Mouse (Mus musculus) G1E-ER4 (cell line): ENCODE results near the gene Gnptab. TPM values are rescaled to one million over a fixed set of nuclear protein-coding genes. Genes with fewer than 3 reads are reported as not detected.

ENCODE experiments used
- GATA1 ChIP-seq: IDR thresholded peaks from one replicate; pipeline ENCODE4 v1.8.0; 2012; ENCODE audit warnings: low read length, inconsistent platforms
- polyA plus RNA-seq: library from polyadenylated mRNA; stranded (reverse); fragments of >175 nt; gene quantifications from 2 replicates; pipeline ENCODE4 v1.2.3, GENCODE M21; 2012

Gnptab gene
- polyA plus RNA-seq = 3.2 and 3.7 TPM in 2 replicates

GRCm38 (mm10) chr10:88379013-88379885 is at the start of gene Gnptab, which contains the start of gene Dram1:
Gene Gnptab (plus strand): TSS chr10:88379132.
Gene Dram1 (minus strand): TSS chr10:88379080.
- TF ChIP-seq GATA1 = no peak

DNA sequence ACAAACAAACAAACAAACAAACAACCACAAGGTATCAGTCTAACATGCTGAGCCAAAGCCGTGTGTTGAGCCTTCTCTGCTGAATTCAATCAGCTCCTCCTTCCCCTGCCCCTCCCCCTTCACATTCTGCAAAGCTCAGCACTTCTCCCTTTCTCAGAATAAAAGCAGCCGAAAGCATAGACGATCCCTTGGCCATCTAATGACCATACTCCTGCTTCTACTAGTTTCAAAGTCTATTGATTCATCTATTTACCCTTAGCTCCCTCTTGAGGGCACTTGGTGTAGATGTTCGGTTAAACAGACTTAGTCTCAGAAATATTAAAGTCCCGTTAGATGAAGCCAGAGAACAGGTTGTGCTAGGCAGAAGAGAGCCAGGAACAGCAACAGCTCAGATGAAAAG is 48.2 kb upstream of the Gnptab start:
- TF ChIP-seq GATA1 = no peak

GRCm38 (mm10) chr10:88340660-88341059 is 38.3 kb upstream of the Gnptab start:
- no peak for TF ChIP-seq GATA1

DNA sequence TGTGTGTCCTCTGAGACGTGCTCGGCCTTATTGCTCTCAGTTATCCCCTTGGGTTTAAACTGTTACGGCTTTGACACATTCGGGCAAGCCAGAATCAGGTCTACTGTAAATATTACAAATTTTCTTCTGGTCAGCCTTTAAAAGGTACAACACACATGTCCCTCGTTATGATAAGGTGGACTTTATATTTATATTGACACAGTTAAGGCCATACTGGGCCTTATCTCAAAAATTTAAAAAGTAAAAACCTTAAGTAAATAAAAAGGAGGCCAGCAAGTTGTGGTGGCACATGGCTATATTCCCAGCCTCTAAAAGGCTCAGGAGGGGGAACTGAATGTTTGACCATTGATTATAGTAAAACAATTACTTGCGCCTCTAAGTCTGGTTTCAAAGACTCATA is 37.6 kb upstream of the Gnptab start:
- TF ChIP-seq GATA1 = no peak

DNA sequence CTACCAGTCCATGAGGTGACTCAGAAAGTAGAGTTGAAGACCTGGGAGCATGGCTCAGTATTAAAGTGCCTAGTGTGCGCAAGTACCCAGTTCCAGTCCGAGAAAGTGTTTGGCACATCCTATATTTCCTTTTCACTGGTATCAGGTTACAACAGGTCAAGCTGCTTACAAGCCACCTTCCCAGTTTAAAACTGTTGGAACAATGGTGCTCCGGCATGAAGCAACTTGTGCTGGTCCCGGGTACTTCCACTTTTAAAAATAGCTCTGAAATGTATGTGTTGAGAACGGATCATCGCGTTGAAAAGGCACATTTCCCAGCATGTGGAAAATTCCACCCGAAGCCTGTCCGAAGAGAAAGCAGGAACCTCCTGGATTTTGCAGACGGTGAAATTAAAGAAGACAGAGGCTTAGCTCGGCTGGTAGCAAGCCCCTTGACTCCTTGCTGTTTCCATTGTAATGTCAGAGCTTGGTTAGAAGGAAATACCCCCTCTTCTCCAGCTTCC is 33.0 kb upstream of the Gnptab start:
- TF ChIP-seq GATA1 = no peak

GRCm38 (mm10) chr10:88346454-88347245 is 32.3 kb upstream of the Gnptab start:
- TF ChIP-seq GATA1 = no peak

DNA sequence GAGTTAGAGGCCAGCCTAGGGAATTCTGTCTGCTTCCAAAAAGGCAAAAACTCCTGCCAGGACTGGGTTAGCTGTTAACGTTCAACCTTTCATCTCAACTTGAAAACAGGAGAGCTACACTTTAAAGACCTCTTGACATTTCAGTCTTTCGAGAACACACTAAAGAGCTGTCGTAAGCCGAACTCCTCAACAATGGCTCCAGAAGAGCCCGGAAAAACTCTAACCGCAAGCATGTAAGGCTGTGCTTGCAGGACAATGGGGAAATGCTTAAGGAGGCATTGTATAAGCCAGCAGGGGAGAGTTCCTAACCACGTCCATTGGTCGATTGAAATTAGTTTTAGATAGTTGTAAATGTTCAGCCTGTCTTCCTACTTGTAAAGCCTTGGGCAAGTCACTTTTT is 29.1 kb upstream of the Gnptab start:
- no peak for TF ChIP-seq GATA1

DNA sequence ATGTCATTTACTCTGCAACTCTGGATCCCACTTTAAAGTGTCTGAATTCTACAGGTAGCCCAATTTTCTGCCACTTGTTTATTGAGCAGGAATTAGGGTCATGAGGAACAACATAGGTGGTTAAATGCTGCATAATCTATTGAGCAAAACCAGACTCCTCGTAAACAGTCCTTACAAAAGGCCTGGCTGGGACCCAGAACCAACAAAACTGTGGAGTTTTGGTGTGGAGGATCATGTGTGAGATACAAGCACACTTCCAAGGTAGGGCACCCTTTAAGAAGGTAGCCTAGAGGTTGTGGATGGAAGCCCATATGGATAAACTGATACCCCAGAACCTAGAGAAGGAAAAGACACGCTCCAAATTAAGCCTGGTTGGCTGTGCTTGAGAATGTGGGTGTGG is 28.2 kb upstream of the Gnptab start:
- TF ChIP-seq GATA1 = no peak

- TF ChIP-seq GATA1 = no peak
Measured at GRCm38 (mm10) chr10:88351411-88352103, 27.4 kb upstream of the Gnptab start.

DNA sequence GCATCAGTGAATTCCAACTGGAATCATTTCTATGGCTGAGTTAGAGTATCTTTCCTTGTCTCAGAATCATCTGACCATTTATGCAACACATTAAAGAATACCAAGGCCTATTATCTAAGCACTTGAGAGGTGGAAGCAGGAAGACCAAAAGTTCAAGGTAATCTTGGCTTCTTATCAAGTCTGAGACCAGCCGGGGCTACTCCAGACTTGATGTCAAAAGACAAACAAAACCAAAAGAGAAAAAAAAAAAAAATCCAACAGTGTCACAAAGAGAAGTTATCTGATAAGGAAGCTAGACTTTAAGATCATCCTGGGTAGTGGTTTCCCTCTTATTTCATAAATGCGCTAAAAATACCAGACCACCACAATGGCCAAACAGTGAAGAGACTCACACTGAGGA is 26.4 kb upstream of the Gnptab start:
- no peak for TF ChIP-seq GATA1

GRCm38 (mm10) chr10:88354599-88354998 is 24.3 kb upstream of the Gnptab start:
- no peak for TF ChIP-seq GATA1

DNA sequence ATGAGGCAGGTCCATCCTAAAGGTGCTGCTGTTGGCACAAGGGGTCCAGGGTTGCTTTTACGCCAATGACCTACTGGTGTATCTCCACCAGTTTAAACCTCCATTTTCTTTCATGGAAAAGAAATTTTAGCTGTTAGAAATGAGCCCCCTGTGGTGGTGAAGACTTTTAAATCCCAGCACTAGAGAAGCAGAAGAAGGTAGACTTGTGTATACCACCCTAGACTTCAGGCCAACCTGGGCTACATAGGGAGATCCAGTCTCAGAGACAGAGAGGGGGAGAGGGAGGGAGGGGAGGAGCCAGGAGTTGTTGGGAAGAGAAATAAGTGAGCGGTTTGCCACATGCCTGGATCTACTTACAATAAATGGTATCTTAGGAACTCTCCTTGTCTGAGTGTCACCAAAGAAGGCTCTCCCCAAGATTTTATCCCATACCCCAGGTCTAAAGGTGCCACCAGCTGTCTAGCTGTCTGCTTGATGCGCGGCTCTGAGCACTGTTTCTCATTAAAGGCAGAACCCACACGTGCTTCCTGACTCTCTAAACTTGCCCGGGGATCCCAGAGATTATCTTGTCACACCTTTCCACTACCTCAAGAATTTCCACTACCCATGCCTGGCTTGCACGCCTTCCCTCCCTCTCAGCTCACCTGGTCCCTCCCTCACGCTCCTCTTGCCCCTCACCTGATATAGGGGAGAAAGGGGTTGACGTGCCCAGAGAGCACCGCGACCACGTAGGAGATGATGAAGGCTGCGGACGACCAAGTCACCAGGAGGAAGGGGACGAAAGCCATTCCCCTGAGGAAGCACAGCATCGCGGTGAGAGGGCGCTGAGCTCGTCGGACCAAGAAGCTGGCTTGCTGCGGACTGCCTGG is 22.6 kb upstream of the Gnptab start:
- no peak for TF ChIP-seq GATA1

DNA sequence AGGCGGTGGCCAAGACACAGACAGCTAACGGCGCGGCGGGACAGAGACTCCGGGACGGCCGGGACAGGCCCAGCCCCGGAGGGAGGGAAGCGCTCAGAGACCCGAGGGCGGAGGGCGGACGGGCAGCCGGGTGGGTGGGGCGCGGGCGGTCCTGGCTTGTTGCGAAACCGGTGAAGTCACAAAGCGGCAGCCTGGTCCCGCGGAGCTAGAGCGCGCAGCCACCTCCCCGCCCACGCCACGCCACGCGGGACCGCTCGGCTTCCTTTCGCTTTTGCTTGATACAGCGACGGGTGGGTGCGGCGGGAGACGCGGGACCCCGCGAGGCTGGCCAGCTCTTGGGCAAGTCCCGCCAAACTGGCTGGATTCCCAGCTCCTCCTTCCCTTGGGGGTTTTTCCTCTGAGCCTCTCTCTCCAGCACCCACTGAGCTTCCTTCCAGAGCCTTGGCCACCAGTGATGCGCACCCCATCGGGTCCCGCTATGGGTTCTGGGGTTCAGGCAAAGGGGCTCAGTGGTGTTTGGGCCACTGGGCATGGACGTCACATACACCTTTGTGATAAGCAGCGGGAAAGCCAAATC is 21.9 kb upstream of the Gnptab start:
- no peak for TF ChIP-seq GATA1

DNA sequence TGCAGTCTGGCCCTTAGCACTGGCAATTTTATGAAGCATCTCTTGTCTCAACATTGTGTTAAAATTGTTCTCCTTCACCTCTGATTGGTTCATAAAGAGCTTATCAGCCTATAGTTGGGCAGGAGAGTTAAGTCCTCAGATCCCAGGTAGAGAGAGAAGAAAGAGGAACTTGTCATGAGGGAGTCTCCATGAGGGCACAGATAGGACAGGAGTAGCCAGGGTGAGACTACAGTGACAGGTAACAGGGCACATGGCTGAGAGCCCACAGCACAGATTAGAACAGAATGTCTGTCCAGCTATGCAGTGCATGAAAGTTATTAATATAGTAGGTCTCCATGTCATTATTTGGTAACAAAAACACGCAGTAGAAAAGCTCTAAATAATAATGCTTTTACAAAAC is 16.7 kb upstream of the Gnptab start:
- no peak for TF ChIP-seq GATA1
